In genomic region chr7:101286891-101287290, GRCm38 (mm10) we compare ENCODE assay signal across 22 mouse cellular contexts. TPM values are rescaled to one million over a fixed set of nuclear protein-coding genes. Genes with fewer than 3 reads are reported as not detected.
DNase-seq lines count a peak whose midpoint lies in the region; ATAC-seq and TF ChIP-seq lines count a peak whose summit lies in the region.
"Had no signal": no experiment of that assay in that cellular context is flagged by ENCODE, and none has a peak within 500 bp of the region (broad histone marks: within the 10 kb centered on the region; RNA-seq: fewer than 3 reads in every experiment).

No protein-coding gene starts in this region.

- 84% methylated on average over 4 of the region's 4 CpGs for WGBS in kidney, postnatal 0 days
- 87% methylated on average over 4 of the region's 4 CpGs for WGBS in neural tube, embryonic 15.5 days

- no peak overlapping the region for H3K4me3 ChIP-seq in kidney, postnatal 0 days (replicated peaks; ENCODE audit: low read depth, low read length)
- no peak overlapping the region for H3K4me3 ChIP-seq in neural tube, embryonic 15.5 days (replicated peaks)
- H3K4me3 ChIP-seq: embryonic facial prominence, embryonic 12.5 days; forebrain, embryonic 13.5 days; heart, embryonic 15.5 days had no signal

- TF ChIP-seq CTCF in kidney, postnatal 0 days (IDR thresholded peaks at IDR 0.05; ENCODE audit: low read depth) = no peak

- no peak overlapping the region for H3K9ac ChIP-seq in kidney, postnatal 0 days (ENCODE audit: low read depth, low read length)
- H3K9ac ChIP-seq in neural tube, embryonic 15.5 days (replicated peaks) = no peak overlapping the region
- H3K9ac ChIP-seq: embryonic facial prominence, embryonic 12.5 days; forebrain, embryonic 13.5 days; forebrain, postnatal 0 days; heart, embryonic 15.5 days had no signal

- intact Hi-C loops in heart, postnatal 14 days (cut with DNase I) = loop anchor here (5.0 kb wide), 1 partner anchor 300 kb away; no protein-coding TSS in a partner anchor

- no peaks in the 10 kb centered on the region for H3K27me3 ChIP-seq in kidney, postnatal 0 days (ENCODE audit: insufficient read depth, low read length)
- no peaks in the 10 kb centered on the region for H3K27me3 ChIP-seq in neural tube, embryonic 15.5 days (replicated peaks)
- H3K27me3 ChIP-seq: CH12.LX; embryonic facial prominence, embryonic 12.5 days; forebrain, embryonic 13.5 days; heart, embryonic 15.5 days; Patski had no signal

- H3K36me3 ChIP-seq in kidney, postnatal 0 days (ENCODE audit: insufficient read depth, low read length) = peaks cover 33% of the 10 kb centered on the region
- H3K36me3 ChIP-seq in neural tube, embryonic 15.5 days = peaks cover 46% of the 10 kb centered on the region

- no peaks in the 10 kb centered on the region for H3K9me3 ChIP-seq in kidney, postnatal 0 days (replicated peaks; ENCODE audit: low read length)
- no peaks in the 10 kb centered on the region for H3K9me3 ChIP-seq in neural tube, embryonic 15.5 days (replicated peaks)
- H3K9me3 ChIP-seq: embryonic facial prominence, embryonic 12.5 days; forebrain, embryonic 13.5 days; heart, embryonic 15.5 days had no signal

- H3K4me2 ChIP-seq in kidney, postnatal 0 days (ENCODE audit: low read length) = no peak overlapping the region
- H3K4me2 ChIP-seq in neural tube, embryonic 15.5 days = no peak overlapping the region
- H3K4me2 ChIP-seq: embryonic facial prominence, embryonic 12.5 days; forebrain, embryonic 13.5 days; heart, embryonic 11.5 days; heart, embryonic 15.5 days had no signal

- H3K4me1 ChIP-seq in kidney, postnatal 0 days (replicated peaks; ENCODE audit: insufficient read depth, low read length) = no peaks in the 10 kb centered on the region
- H3K4me1 ChIP-seq in neural tube, embryonic 15.5 days = 0 out of 2 replicates have a peak, but pooled peaks cover 2% of the 10 kb centered on the region
- H3K4me1 ChIP-seq: embryonic facial prominence, embryonic 12.5 days; forebrain, embryonic 13.5 days; heart, embryonic 15.5 days had no signal

- no peak for ATAC-seq in kidney, postnatal 0 days (replicated peaks; ENCODE audit: low FRiP score, low read depth)
- no peak for ATAC-seq in neural tube, embryonic 15.5 days (ENCODE audit: low FRiP score)
- ATAC-seq: activated CD4-positive, CD25-positive, alpha-beta regulatory T cell, adult 4 months; forebrain, embryonic 13.5 days; forebrain, postnatal 0 days; hindbrain, postnatal 0 days had no signal

- peak; percentile 86 for DNase-seq in heart, adult 11 months
- DNase-seq in heart, postnatal 14 days = no peak
- DNase-seq in kidney, postnatal 0 days (ENCODE audit: low spot score) = no peak
- DNase-seq in kidney, postnatal 4 days = no peak
- peak; percentile 6 for DNase-seq in neural tube, embryonic 10.5 days (ENCODE audit: extremely low spot score, low spot score)
- no peak for DNase-seq in cerebellum, adult 11 months
- DNase-seq: adrenal gland, postnatal 36 days; cerebellum, adult 8-10 months; cerebellum, postnatal 14 days; embryo, embryonic 11 days; forebrain, postnatal 0 days; gastrocnemius, postnatal 25 days; heart, adult 18-20 months had no signal

- H3K27ac ChIP-seq in kidney, postnatal 0 days = peak overlapping the region; percentile 8; the same call in 1 of the 2 replicates
- H3K27ac ChIP-seq in neural tube, embryonic 15.5 days (replicated peaks) = no peak overlapping the region
- H3K27ac ChIP-seq: embryonic facial prominence, embryonic 12.5 days; forebrain, embryonic 13.5 days; heart, embryonic 15.5 days; hindbrain, postnatal 0 days had no signal

RNA-seq across cellular contexts. Expression of gene Atg16l2, which starts 15.2 kb away (rescaled TPM):
- total RNA-seq in heart, postnatal 14 days (2021) = 10 to 100 TPM; 12.4 to 13.5 TPM
- 16.0 and 17.0 TPM in 2 replicates for polyA plus RNA-seq in kidney, postnatal 0 days (2015; fragmentation: Nextera tagmentation; extraction: Ambion mirVana)
- polyA plus RNA-seq in neural tube, embryonic 15.5 days (2015; fragmentation: Nextera tagmentation; extraction: Ambion mirVana) = 28.3 and 33.1 TPM in 2 replicates

RNA-seq across cellular contexts. Expression of gene Stard10, which starts 30.0 kb away (rescaled TPM):
- total RNA-seq in heart, postnatal 14 days (2021) = 10 to 100 TPM; 17.0 to 40.3 TPM
- polyA plus RNA-seq in kidney, postnatal 0 days (2015; fragmentation: Nextera tagmentation; extraction: Ambion mirVana) = 74.1 and 74.6 TPM in 2 replicates
- 12.8 and 25.3 TPM in 2 replicates for polyA plus RNA-seq in neural tube, embryonic 15.5 days (2015; fragmentation: Nextera tagmentation; extraction: Ambion mirVana)

Comparison
In these comparisons a context has a peak if more than half of its experiments do, and no peak if none do; other contexts are left out.
1. DNase-seq: peak in heart, adult 11 months (single experiment) and neural tube, embryonic 10.5 days (single experiment); none in heart, postnatal 14 days (0 of 2), kidney, postnatal 0 days (single experiment), kidney, postnatal 4 days (0 of 2) and cerebellum, adult 11 months (single experiment).